ENCODE assay signal across 8 mouse cellular contexts in the genomic region with DNA sequence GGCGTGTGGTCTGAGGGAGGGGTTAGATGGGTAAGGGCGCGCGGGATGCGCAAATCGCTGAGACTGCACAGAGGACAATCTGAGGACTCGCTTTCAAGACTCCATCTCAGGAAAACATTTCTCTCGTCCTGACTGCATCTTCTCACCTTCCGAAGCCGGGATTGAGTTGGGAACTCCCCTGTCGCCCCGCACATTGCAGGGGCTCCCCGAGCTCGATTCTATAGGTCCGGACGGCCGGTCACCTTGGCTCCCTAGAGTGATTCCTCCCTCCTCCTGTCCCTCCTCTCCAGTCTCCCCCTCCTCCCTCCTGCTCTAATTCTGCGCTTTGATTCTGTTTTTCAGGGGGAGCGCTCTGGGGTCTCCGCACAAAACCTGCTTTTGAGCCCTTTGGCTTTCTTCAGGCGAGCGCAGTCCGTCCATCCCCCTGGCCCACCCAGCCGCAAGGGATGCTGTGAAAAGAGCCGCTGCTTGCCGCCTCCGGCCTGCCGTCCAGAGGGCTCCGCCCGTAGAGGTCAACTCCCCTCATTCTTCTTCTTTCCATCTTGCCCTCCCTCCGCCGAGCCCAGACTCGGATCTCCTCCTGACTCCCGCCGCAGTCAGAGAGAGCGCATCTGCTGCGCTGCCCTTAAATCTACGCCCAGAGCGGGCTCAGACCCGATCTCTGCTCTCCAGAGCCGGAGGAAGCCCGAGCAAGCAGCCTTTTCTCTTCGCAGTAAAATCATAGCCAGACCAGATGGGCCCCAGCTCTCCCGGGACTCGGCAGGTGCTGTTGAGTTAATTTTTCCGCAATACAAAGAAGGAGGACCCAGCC.
DNase-seq lines count a peak whose midpoint lies in the region; ATAC-seq and TF ChIP-seq lines count a peak whose summit lies in the region.

No protein-coding gene starts in this region.

- ATAC-seq in heart, embryonic 12.5 days (ENCODE audit: insufficient number of reproducible peaks, low FRiP score), result no peak
- peak; percentile 44 for ATAC-seq in hindbrain, embryonic 12.5 days (ENCODE audit: low FRiP score)
- ATAC-seq in stomach, embryonic 16.5 days (ENCODE audit: insufficient read depth, low FRiP score), result no peak

- H3K36me3 ChIP-seq in heart, embryonic 12.5 days, result no peaks in the 10 kb centered on the region
- no peaks in the 10 kb centered on the region for H3K36me3 ChIP-seq in hindbrain, embryonic 12.5 days
- no peaks in the 10 kb centered on the region for H3K36me3 ChIP-seq in stomach, embryonic 16.5 days (ENCODE audit: control insufficient read depth, insufficient read depth, low read length)

- no peak for TF ChIP-seq CTCF in cortical plate, adult 2 months (IDR thresholded peaks at IDR 0.05; ENCODE audit: extremely low read depth, insufficient read depth, low read length)

- WGBS in heart, embryonic 12.5 days, result under 1% methylated on average over 46 of the region's 46 CpGs
- WGBS in hindbrain, embryonic 12.5 days, result under 1% methylated on average over 46 of the region's 46 CpGs
- under 1% methylated on average over 46 of the region's 46 CpGs for WGBS in stomach, embryonic 16.5 days

- peak; percentile 94 for TF ChIP-seq POLR2A in cortical plate, adult 2 months (IDR thresholded peaks at IDR 0.05; ENCODE audit: extremely low read depth, insufficient read depth, low read length)

- no peak overlapping the region for H3K27ac ChIP-seq in heart, embryonic 12.5 days (ENCODE audit: poor library complexity, severe bottlenecking)
- H3K27ac ChIP-seq in cortical plate, adult 2 months (ENCODE audit: insufficient read depth, low read length), result peak overlapping the region; percentile 96
- peak overlapping the region; percentile 99 for H3K27ac ChIP-seq in hindbrain, embryonic 12.5 days
- no peak overlapping the region for H3K27ac ChIP-seq in stomach, embryonic 16.5 days (ENCODE audit: low read length)

- no peaks in the 10 kb centered on the region for H3K9me3 ChIP-seq in heart, embryonic 12.5 days (replicated peaks)
- no peaks in the 10 kb centered on the region for H3K9me3 ChIP-seq in hindbrain, embryonic 12.5 days (replicated peaks)
- H3K9me3 ChIP-seq in stomach, embryonic 16.5 days (replicated peaks; ENCODE audit: control insufficient read depth, low read length), result no peaks in the 10 kb centered on the region

- no peak overlapping the region for H3K9ac ChIP-seq in heart, embryonic 12.5 days
- peak overlapping the region; percentile 97 for H3K9ac ChIP-seq in hindbrain, embryonic 12.5 days
- no peak overlapping the region for H3K9ac ChIP-seq in stomach, embryonic 16.5 days (ENCODE audit: low read length)

- no peak for DNase-seq in heart, postnatal 14 days
- peak; percentile 46 for DNase-seq in mesoderm, embryonic 11.5 days (ENCODE audit: low read depth, low spot score)
- DNase-seq in lung, postnatal 36 days, result no peak
- DNase-seq in gastrocnemius, postnatal 14 days, result no peak

- peaks cover 15% of the 10 kb centered on the region for H3K4me1 ChIP-seq in heart, embryonic 12.5 days (replicated peaks)
- peaks cover 1% of the 10 kb centered on the region; the same call in 1 of the 2 replicates for H3K4me1 ChIP-seq in cortical plate, adult 2 months (ENCODE audit: control insufficient read depth, insufficient read depth, low read length)
- H3K4me1 ChIP-seq in hindbrain, embryonic 12.5 days, result no peaks in the 10 kb centered on the region
- H3K4me1 ChIP-seq in stomach, embryonic 16.5 days (ENCODE audit: control insufficient read depth, insufficient read depth, low read length), result no peaks in the 10 kb centered on the region

- H3K4me2 ChIP-seq in heart, embryonic 12.5 days, result peak overlapping the region; percentile 80
- H3K4me2 ChIP-seq in hindbrain, embryonic 12.5 days (replicated peaks), result peak overlapping the region; percentile 61
- peak overlapping the region; percentile 27; the same call in 1 of the 2 replicates for H3K4me2 ChIP-seq in stomach, embryonic 16.5 days (ENCODE audit: low read depth, low read length)

- intact Hi-C loops in heart, postnatal 14 days (cut with DNase I), result no loop called here
- intact Hi-C loops in gastrocnemius, postnatal 14 days (cut with DNase I; ENCODE audit: low total_unique reads), result no loop called here

- peaks cover 72% of the 10 kb centered on the region for H3K27me3 ChIP-seq in heart, embryonic 12.5 days (replicated peaks)
- H3K27me3 ChIP-seq in hindbrain, embryonic 12.5 days, result peaks cover 9% of the 10 kb centered on the region; the same call in 1 of the 2 replicates
- peaks cover 60% of the 10 kb centered on the region for H3K27me3 ChIP-seq in stomach, embryonic 16.5 days (ENCODE audit: control insufficient read depth, insufficient read depth, low read length)

- peak overlapping the region; percentile 44 for H3K4me3 ChIP-seq in heart, embryonic 12.5 days
- peak overlapping the region; percentile 97 for H3K4me3 ChIP-seq in cortical plate, adult 2 months (ENCODE audit: insufficient read depth, low read length)
- peak overlapping the region; percentile 65 for H3K4me3 ChIP-seq in hindbrain, embryonic 12.5 days
- H3K4me3 ChIP-seq in stomach, embryonic 16.5 days (replicated peaks; ENCODE audit: low read length), result peak overlapping the region; percentile 12

Comparison
In these comparisons a context has a peak if more than half of its experiments do, and no peak if none do; other contexts are left out.
1. H3K27ac ChIP-seq: peak in cortical plate, adult 2 months (single experiment) and hindbrain, embryonic 12.5 days (single experiment); none in heart, embryonic 12.5 days (single experiment) and stomach, embryonic 16.5 days (single experiment).
2. H3K4me2 ChIP-seq: peak in every context shown above with its lines; median percentile 80 in heart, embryonic 12.5 days; 61 in hindbrain, embryonic 12.5 days; 27 in stomach, embryonic 16.5 days.
3. H3K4me3 ChIP-seq: peak in every context shown above with its lines; median percentile 97 in cortical plate, adult 2 months; 65 in hindbrain, embryonic 12.5 days; 44 in heart, embryonic 12.5 days; 12 in stomach, embryonic 16.5 days.